Mouse (Mus musculus): ENCODE measurements around the gene Akr1b10.

DNA sequence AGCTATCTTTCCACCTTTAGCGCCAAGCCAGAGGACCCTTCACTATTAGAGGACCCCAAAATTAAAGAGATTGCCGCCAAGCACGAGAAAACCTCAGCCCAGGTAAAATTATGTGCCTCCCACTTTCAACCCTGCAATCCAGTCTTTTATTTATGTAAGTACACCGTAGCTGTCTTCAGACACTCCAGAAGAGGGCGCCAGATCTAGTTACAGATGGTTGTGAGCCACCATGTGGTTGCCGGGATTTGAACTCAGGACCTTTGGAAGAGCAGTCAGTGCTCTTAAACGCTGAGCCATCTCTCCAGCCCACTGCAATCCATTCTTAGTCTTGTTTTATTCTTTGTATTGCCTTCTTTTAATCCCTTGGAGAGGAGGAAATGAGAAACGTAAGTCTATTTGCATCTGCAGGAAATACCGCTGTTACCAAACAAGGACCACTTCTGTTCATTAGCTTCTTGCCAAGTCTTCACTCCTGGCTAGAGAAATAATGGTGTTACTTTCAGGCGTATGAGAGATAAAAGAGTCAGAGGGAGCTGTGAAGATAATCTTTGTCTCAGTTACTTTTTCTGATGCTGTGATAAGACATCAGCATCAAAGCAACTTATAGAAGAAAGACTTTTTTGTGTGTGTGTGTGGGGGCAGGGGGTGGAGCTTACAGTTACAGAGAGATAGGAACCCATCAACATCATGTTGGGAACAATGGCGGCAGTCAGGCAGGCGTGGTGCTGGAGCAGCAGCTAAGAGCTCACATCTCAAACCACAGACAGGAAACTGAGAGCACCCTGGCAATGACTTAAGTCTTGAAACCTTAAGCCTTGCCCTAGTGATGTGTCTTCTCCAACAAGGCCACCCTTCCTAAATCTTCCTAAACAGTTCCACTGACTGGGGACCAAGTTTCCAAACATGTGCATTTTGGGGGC lies 19.5 kb upstream of the Akr1b10 start:
- TF ChIP-seq CTCF (IDR thresholded peaks at IDR 0.05; ENCODE audit: control insufficient read depth, insufficient read depth, insufficient replicate concordance, low read depth, low read length) (no peak), POLR2A (IDR thresholded peaks at IDR 0.05; ENCODE audit: control insufficient read depth, low read depth, low read length) (no peak)

Data from testis, adult 2 months (tissue).